Mouse (Mus musculus) spleen, adult 2 months (tissue): ENCODE results near the gene Axin1.

ENCODE experiments used
- CTCF ChIP-seq: fragments of 200-500 bp; IDR thresholded peaks from 2 replicates; pipeline ENCODE4 v1.5.1; 2011; ENCODE audit warnings: mild to moderate bottlenecking, inconsistent platforms; ENCODE audit not compliant: insufficient read depth, insufficient read length, insufficient replicate concordance; ENCODE audit errors: extremely low read depth
- POLR2A ChIP-seq: fragments of 200-500 bp; IDR thresholded peaks from 2 replicates; pipeline ENCODE4 v1.6.1; 2011; ENCODE audit warnings: low read depth, low read length, inconsistent platforms

GRCm38 (mm10) chr17:26124560-26124959 is 13.9 kb upstream of the Axin1 start:
- no peak for TF ChIP-seq CTCF
- TF ChIP-seq POLR2A = no peak
